Mouse (Mus musculus) forebrain, embryonic 15.5 days (tissue): ENCODE measurements around the gene Maged1. TPM values are rescaled to one million over a fixed set of nuclear protein-coding genes. Genes with fewer than 3 reads are reported as not detected.

Source experiments
- ATAC-seq: fragments of 200-750 bp; cut with Nextera tagmentation; replicated peaks from 2 replicates; pipeline ENCODE4 v1.8.0; 2017; ENCODE audit warnings: mild to moderate bottlenecking, moderate TSS enrichment, moderate library complexity
- H3K27ac ChIP-seq: fragments of 300-500 bp; sonication (generic); replicated peaks from 2 replicates; pipeline ENCODE4 v1.5.1; 2015; ENCODE audit warnings: mild to moderate bottlenecking, inconsistent platforms
- H3K27me3 ChIP-seq: fragments of 300-500 bp; sonication (generic); 2 replicates; pipeline ENCODE4 v1.6.1; 2015; ENCODE audit warnings: inconsistent platforms
- H3K36me3 ChIP-seq: fragments of 300-500 bp; sonication (generic); 2 replicates; pipeline ENCODE4 v1.6.1; 2015; ENCODE audit warnings: mild to moderate bottlenecking, inconsistent platforms
- H3K4me1 ChIP-seq: fragments of 300-500 bp; sonication (generic); 2 replicates; pipeline ENCODE4 v1.6.1; 2015; ENCODE audit warnings: inconsistent platforms
- H3K4me2 ChIP-seq: fragments of 300-500 bp; sonication (generic); replicated peaks from 2 replicates; pipeline ENCODE4 v1.6.1; 2015; ENCODE audit warnings: mild to moderate bottlenecking, inconsistent platforms
- H3K4me3 ChIP-seq: fragments of 300-500 bp; sonication (generic); 2 replicates; pipeline ENCODE4 v1.5.1; 2015; ENCODE audit warnings: mild to moderate bottlenecking, inconsistent platforms
- H3K9ac ChIP-seq: fragments of 300-500 bp; sonication (generic); replicated peaks from 2 replicates; pipeline ENCODE4 v1.6.1; 2015; ENCODE audit warnings: mild to moderate bottlenecking, inconsistent platforms
- H3K9me3 ChIP-seq: fragments of 300-500 bp; sonication (generic); 2 replicates; pipeline ENCODE4 v1.6.1; 2016; ENCODE audit warnings: inconsistent platforms
- WGBS: fragments of 180-500 bp; shearing (Covaris S2); methylation state at CpG from one replicate; pipeline ENCODE4 v1.1.7; 2015; ENCODE audit warnings: mixed read lengths; 5-methylcytosine and 5-hydroxymethylcytosine counted together
- polyA plus RNA-seq: library from polyadenylated mRNA; unstranded; fragments of >200 nt; fragmentation: Nextera tagmentation; extraction: Ambion mirVana; gene quantifications from 2 replicates; pipeline ENCODE4 v1.2.1, GENCODE M21; 2015

The Maged1 gene
- polyA plus RNA-seq: 904 and 963 TPM in 2 replicates

DNA sequence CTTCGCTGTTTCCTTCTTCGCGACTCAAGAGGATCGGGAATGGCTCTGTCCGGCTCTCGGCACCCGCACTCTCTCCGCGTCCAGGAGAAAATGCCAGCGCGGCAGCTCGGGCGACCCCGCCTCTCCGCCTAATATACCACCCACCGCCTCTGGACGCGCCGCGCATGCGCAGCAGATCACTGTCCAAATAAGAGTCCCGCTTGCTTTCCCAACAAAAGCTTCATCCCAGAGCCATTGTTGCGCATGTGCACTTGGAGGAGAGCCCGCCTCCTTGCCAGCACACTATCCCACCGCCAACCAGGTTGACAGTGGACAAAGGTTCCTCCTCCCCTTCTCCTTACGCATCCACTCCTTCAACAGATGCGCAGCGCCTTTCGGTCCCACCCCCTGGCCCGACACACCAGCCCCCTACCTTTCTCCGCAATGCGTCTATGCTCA lies at the start of gene Maged1:
Maged1 (minus strand) TSS at position 226 of the 438 bp plus-strand sequence.
- WGBS: 20% methylated on average over 29 of the region's 32 CpGs
- peaks cover 26% of the 10 kb centered on the region for H3K36me3 ChIP-seq
- H3K4me3 ChIP-seq: peak within 1 kb of the TSS; percentile 64
- peak within 1 kb of the TSS; percentile 75 for H3K9ac ChIP-seq
- peak within 1 kb of the TSS; percentile 92 for H3K27ac ChIP-seq
- H3K4me1 ChIP-seq: peaks cover 38% of the 10 kb centered on the region
- peak within 1 kb of the TSS; percentile 51 for H3K4me2 ChIP-seq
- no peaks in the 10 kb centered on the region for H3K9me3 ChIP-seq
- H3K27me3 ChIP-seq: no peaks in the 10 kb centered on the region
- peak; percentile 90 for ATAC-seq

DNA sequence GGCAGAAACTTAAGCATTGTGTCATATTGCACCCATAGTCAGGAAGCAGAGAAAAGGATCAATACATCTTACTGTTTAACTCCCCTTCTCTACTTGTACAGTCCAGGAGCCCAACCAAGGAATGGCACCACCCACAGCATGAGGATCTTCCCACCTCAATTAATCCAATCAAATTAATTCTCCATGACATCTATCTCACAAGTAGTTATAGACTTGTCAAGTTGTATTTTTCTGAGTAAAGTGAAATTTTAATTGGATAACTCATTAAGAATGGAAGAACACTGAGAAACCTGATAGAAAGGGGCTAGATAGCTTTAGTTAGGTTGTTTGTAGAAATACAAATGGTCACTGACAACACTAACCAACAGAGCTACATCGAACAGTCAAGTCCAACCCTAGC lies 38.3 kb upstream of the Maged1 start:
- no peak overlapping the region for H3K9ac ChIP-seq
- 74% methylated on average over 1 of the region's 1 CpGs for WGBS
- no peak overlapping the region for H3K4me2 ChIP-seq
- no peak overlapping the region for H3K27ac ChIP-seq
- no peak overlapping the region for H3K4me3 ChIP-seq
- no peaks in the 10 kb centered on the region for H3K9me3 ChIP-seq
- no peaks in the 10 kb centered on the region for H3K36me3 ChIP-seq
- no peaks in the 10 kb centered on the region for H3K4me1 ChIP-seq
- ATAC-seq: no peak
- H3K27me3 ChIP-seq: no peaks in the 10 kb centered on the region

- WGBS: 68% methylated on average over 2 of the region's 2 CpGs
- H3K4me3 ChIP-seq: no peak overlapping the region
- H3K9ac ChIP-seq: no peak overlapping the region
- no peaks in the 10 kb centered on the region for H3K27me3 ChIP-seq
- no peaks in the 10 kb centered on the region for H3K36me3 ChIP-seq
- no peaks in the 10 kb centered on the region for H3K9me3 ChIP-seq
- no peak overlapping the region for H3K27ac ChIP-seq
- ATAC-seq: no peak
- no peaks in the 10 kb centered on the region for H3K4me1 ChIP-seq
- H3K4me2 ChIP-seq: no peak overlapping the region
Measured at GRCm38 (mm10) chrX:94564694-94565093, 22.8 kb upstream of the Maged1 start.

- H3K27ac ChIP-seq: no peak overlapping the region
- no peaks in the 10 kb centered on the region for H3K36me3 ChIP-seq
- ATAC-seq: no peak
- no peak overlapping the region for H3K4me2 ChIP-seq
- no peak overlapping the region for H3K4me3 ChIP-seq
- WGBS: 56% methylated on average over 5 of the region's 5 CpGs
- H3K4me1 ChIP-seq: no peaks in the 10 kb centered on the region
- no peaks in the 10 kb centered on the region for H3K27me3 ChIP-seq
- H3K9ac ChIP-seq: no peak overlapping the region
- H3K9me3 ChIP-seq: no peaks in the 10 kb centered on the region
Measured at GRCm38 (mm10) chrX:94562392-94562791, 20.4 kb upstream of the Maged1 start.

GRCm38 (mm10) chrX:94548227-94548626 lies 6.3 kb upstream of the Maged1 start:
- no peak overlapping the region for H3K9ac ChIP-seq
- no peak overlapping the region for H3K4me3 ChIP-seq
- H3K27me3 ChIP-seq: no peaks in the 10 kb centered on the region
- 59% methylated on average over 3 of the region's 3 CpGs for WGBS
- H3K4me1 ChIP-seq: peaks cover 5% of the 10 kb centered on the region; the same call in 1 of the 2 replicates
- no peaks in the 10 kb centered on the region for H3K36me3 ChIP-seq
- no peak overlapping the region for H3K27ac ChIP-seq
- no peak for ATAC-seq
- no peaks in the 10 kb centered on the region for H3K9me3 ChIP-seq
- H3K4me2 ChIP-seq: no peak overlapping the region

- no peak for ATAC-seq
- no peak overlapping the region for H3K27ac ChIP-seq
- peaks cover 12% of the 10 kb centered on the region for H3K4me1 ChIP-seq
- no peak overlapping the region for H3K4me2 ChIP-seq
- WGBS: 77% methylated on average over 3 of the region's 3 CpGs
- no peaks in the 10 kb centered on the region for H3K36me3 ChIP-seq
- no peaks in the 10 kb centered on the region for H3K27me3 ChIP-seq
- H3K4me3 ChIP-seq: no peak overlapping the region
- H3K9me3 ChIP-seq: no peaks in the 10 kb centered on the region
- H3K9ac ChIP-seq: no peak overlapping the region
Measured at GRCm38 (mm10) chrX:94545941-94546340, 4.0 kb upstream of the Maged1 start.

GRCm38 (mm10) chrX:94544923-94545322 lies 3.0 kb upstream of the Maged1 start:
- no peak overlapping the region for H3K27ac ChIP-seq
- no peak overlapping the region for H3K4me3 ChIP-seq
- H3K4me2 ChIP-seq: no peak overlapping the region
- H3K27me3 ChIP-seq: no peaks in the 10 kb centered on the region
- 23% methylated on average over 1 of the region's 1 CpGs for WGBS
- H3K4me1 ChIP-seq: peaks cover 16% of the 10 kb centered on the region
- no peak overlapping the region for H3K9ac ChIP-seq
- no peaks in the 10 kb centered on the region; the same call in 1 of the 2 replicates for H3K36me3 ChIP-seq
- ATAC-seq: no peak
- no peaks in the 10 kb centered on the region for H3K9me3 ChIP-seq

DNA sequence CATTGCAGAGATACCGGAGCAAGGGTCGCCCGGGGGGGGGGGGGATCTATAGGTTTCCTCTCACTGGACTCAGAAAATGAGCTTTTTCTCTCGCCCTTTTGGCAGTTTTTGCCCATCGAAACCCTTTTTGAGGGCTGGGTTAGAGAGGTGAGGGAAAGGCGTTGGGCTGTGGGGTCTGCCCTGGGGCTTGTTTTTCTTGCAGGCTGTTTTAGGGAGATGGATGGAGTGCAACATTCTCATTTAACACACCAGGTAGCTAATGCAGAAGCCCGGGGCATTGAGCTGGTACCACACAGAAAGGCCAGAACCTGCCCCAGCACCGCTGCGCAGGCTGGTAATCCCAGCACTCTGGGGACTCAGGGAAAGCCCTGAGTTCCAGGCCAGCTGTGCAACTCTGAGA lies 593 bp upstream of the Maged1 start:
- Histone ChIP-seq H3K9me3 (no peaks in the 10 kb centered on the region), H3K36me3 (peaks cover 20% of the 10 kb centered on the region), H3K27me3 (no peaks in the 10 kb centered on the region), H3K27ac (peak overlapping the region; percentile 92), H3K4me1 (peaks cover 38% of the 10 kb centered on the region), H3K9ac (peak overlapping the region; percentile 45), H3K4me3 (peak overlapping the region; percentile 64), H3K4me2 (peak overlapping the region; percentile 48)
- 22% methylated on average over 9 of the region's 9 CpGs for WGBS
- ATAC-seq: no peak

GRCm38 (mm10) chrX:94541206-94541605 lies 737 bp downstream of the Maged1 start:
- H3K9ac ChIP-seq: peak overlapping the region; percentile 75
- peak; percentile 7 for ATAC-seq
- H3K27ac ChIP-seq: peak overlapping the region; percentile 92
- peaks cover 38% of the 10 kb centered on the region for H3K4me1 ChIP-seq
- H3K4me3 ChIP-seq: peak overlapping the region; percentile 64
- H3K36me3 ChIP-seq: peaks cover 33% of the 10 kb centered on the region
- WGBS: 20% methylated on average over 25 of the region's 25 CpGs
- peak overlapping the region; percentile 51; the same call in 1 of the 2 replicates for H3K4me2 ChIP-seq
- no peaks in the 10 kb centered on the region for H3K9me3 ChIP-seq
- H3K27me3 ChIP-seq: no peaks in the 10 kb centered on the region

DNA sequence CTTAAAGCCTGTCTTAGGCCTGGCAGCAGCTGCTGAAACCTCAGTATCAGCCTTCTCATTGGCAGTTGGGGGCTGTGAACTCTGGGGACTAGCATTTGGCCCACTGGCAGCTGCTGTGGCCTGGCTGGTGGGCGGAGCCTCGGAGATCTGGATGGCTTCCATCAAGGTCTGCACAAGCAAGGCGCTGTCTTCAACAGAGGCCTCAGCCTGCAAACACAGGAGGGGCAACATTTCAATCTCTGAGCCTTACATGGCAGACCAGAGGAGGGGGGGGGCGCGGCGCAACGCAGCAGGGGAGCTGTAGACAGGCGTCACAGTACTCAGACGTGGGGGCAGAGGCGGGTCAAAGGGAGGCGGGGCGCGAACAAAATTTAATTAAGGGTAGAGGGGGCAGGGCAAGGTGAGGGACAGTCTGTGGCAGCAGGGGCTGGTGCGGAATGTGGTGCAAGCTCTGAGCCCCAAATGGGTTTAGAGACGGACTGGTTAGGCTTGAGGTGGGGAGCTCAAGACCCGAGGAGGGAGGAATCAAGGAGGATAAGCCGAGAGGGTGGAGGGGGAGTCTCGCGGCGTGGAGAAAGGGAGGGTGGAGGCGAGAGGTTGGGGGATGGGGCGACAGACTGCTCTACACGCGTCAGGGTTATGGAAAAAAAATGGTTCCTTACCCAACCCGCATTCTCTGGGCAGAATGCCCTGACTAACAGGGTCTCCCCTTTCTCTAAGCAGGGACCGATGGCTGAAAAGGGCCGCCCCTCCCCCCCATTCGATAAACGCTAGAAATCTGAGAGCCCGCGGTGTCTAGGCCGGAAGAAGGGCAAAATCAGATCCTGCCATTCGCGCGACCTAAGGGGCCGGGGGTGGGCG lies 1.4 kb downstream of the Maged1 start:
- ATAC-seq: peak; percentile 44
- Histone ChIP-seq H3K36me3 (peaks cover 38% of the 10 kb centered on the region), H3K4me3 (peak overlapping the region; percentile 64), H3K9ac (peak overlapping the region; percentile 75), H3K27ac (peak overlapping the region; percentile 92), H3K4me1 (peaks cover 38% of the 10 kb centered on the region), H3K9me3 (no peaks in the 10 kb centered on the region), H3K4me2 (peak overlapping the region; percentile 51), H3K27me3 (no peaks in the 10 kb centered on the region)
- 18% methylated on average over 37 of the region's 37 CpGs for WGBS

DNA sequence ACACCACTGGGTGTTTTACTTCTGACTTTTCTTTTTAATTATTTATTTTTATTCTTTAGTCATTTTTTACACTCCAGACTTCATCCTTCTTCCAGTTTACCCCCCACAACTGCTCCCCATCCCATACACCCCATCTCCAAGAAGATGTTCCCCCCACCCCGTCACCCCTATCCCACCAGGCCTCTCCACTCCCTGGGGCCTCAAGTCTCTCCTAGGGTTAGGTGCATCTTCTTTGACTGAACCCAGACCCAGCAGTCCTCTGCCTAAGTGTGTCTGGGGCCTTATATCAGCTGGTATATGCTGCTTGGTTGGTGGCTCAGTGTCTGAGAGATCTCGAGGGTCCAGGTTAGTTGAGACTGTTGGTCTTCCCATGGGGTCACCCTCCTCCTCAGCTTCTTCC lies 7.6 kb downstream of the Maged1 start:
- WGBS: 75% methylated on average over 2 of the region's 2 CpGs
- peaks cover 40% of the 10 kb centered on the region for H3K36me3 ChIP-seq
- H3K4me2 ChIP-seq: no peak overlapping the region
- no peak overlapping the region for H3K9ac ChIP-seq
- H3K4me1 ChIP-seq: peaks cover 16% of the 10 kb centered on the region
- H3K27me3 ChIP-seq: no peaks in the 10 kb centered on the region
- no peak overlapping the region for H3K4me3 ChIP-seq
- ATAC-seq: 0 out of 2 replicates have a peak, but pooled peaks have one; percentile 16
- H3K9me3 ChIP-seq: no peaks in the 10 kb centered on the region
- no peak overlapping the region for H3K27ac ChIP-seq

GRCm38 (mm10) chrX:94530301-94530700 lies 11.6 kb downstream of the Maged1 start:
- Histone ChIP-seq H3K4me3 (no peak overlapping the region), H3K4me2 (no peak overlapping the region), H3K36me3 (peaks cover 3% of the 10 kb centered on the region; the same call in 1 of the 2 replicates), H3K4me1 (no peaks in the 10 kb centered on the region), H3K9ac (no peak overlapping the region), H3K27ac (no peak overlapping the region), H3K27me3 (no peaks in the 10 kb centered on the region), H3K9me3 (no peaks in the 10 kb centered on the region)
- no peak for ATAC-seq
- 88% methylated on average over 3 of the region's 3 CpGs for WGBS
